Mouse (Mus musculus) G1E (cell line): Measurements from ENCODE around the gene Ranbp10.

ENCODE experiments used
- CTCF ChIP-seq: IDR thresholded peaks from 2 replicates; pipeline ENCODE4 v1.5.1; 2012; ENCODE audit warnings: low read depth, low read length, inconsistent platforms, mixed read lengths
- GATA1 ChIP-seq: IDR thresholded peaks from 2 replicates; pipeline ENCODE4 v1.6.1; 2012; ENCODE audit warnings: borderline replicate concordance, low read length, inconsistent platforms, mixed read lengths
- GATA2 ChIP-seq: IDR thresholded peaks from 2 replicates; pipeline ENCODE4 v1.6.1; 2012; ENCODE audit warnings: low read depth, low read length, inconsistent platforms, borderline replicate concordance
- POLR2AphosphoS5 ChIP-seq: IDR thresholded peaks from 2 replicates; pipeline ENCODE4 v1.6.1; 2012; ENCODE audit warnings: low read depth, low read length, inconsistent platforms; ENCODE audit not compliant: insufficient replicate concordance
- TAL1 ChIP-seq: conservative IDR thresholded peaks from 2 replicates; pipeline ENCODE4 v1.6.1; 2012; ENCODE audit warnings: low read depth, low read length, inconsistent platforms, mixed read lengths

DNA sequence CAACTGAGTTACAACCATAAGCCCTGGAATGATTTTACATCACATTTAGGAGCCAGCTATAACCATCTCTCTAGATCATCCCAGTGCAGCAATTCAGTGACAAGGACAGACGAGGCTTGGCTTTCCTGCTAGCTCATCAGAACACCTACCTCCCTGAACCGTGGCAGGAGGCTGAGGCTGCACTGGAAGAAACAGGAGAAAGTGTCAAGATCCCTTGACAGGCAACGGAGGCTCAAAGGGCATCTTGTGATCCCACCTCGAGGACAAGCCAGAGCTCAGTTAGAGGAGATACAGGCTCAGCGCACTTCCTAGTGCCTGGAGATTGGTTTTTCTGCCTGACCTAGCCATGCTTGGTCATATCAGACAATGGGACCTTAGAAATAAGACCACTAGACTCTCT, 14.6 kb downstream of the Ranbp10 start:
- TF ChIP-seq CTCF = no peak
- no peak for TF ChIP-seq GATA1
- TF ChIP-seq POLR2AphosphoS5 = no peak
- TF ChIP-seq GATA2 = no peak
- TF ChIP-seq TAL1 = no peak
